Mouse (Mus musculus): ENCODE results near the gene Dcbld1. TPM values are rescaled to one million over a fixed set of nuclear protein-coding genes. Genes with fewer than 3 reads are reported as not detected.
"Not testable (repeated sequence)": the region's sequence is repeated elsewhere in the genome, so short reads cannot be mapped to it uniquely, and the experiment has no call there.

Gene Dcbld1
- polyA plus RNA-seq, 1 experiment from 2014 or later: 4.2 TPM

DNA sequence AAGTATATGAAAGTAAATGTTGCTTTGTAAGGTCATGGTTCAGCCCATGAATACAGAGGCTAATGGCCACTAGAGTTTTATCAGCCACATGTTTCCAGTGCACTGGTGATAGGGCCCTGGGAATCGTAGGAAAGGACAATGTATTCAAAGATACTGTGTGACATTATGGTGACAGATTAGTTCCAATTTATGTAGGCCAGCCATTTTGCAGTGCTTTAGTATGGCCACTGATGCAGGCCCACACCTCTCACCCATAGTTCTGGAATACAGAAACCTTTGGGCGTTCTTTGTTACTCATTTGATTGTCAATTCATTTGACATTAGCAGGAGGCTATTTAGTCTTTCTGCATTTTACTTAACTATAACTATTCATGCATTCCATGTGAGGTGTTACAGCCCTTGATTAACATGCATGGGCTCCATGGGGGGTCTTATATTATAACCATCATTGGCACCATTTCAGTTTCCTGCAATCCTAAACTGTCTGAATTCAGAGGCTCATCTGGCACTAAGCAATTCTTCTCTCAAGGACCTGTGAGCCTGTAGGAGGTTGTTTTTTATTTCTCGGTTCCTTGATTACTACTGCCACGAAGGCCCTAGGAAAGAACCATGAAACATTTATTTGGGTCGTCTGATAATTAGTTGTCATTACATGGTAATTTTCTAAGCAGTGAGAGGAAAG is 54.6 kb downstream of the Dcbld1 start:
- 62% methylated on average over 5 of the region's 5 CpGs for WGBS (ENCODE audit: insufficient replicate concordance)
- Histone ChIP-seq H3K4me1 (ENCODE audit: control insufficient read depth, low read depth, low read length) (no peaks in the 10 kb centered on the region), H3K27me3 (ENCODE audit: control insufficient read depth, insufficient read depth, low read depth, low read length) (no peaks in the 10 kb centered on the region), H3K27ac (ENCODE audit: low read length) (no peak overlapping the region), H3K9ac (ENCODE audit: low read depth, low read length) (no peak overlapping the region), H3K4me2 (ENCODE audit: low read depth, low read length) (no peak overlapping the region), H3K4me3 (ENCODE audit: low read depth, low read length) (no peak overlapping the region), H3K36me3 (ENCODE audit: control insufficient read depth, insufficient read depth) (no peaks in the 10 kb centered on the region), H3K9me3 (replicated peaks; ENCODE audit: control insufficient read depth, low read length) (no peaks in the 10 kb centered on the region)
- no peak for ATAC-seq (ENCODE audit: low read depth)

DNA sequence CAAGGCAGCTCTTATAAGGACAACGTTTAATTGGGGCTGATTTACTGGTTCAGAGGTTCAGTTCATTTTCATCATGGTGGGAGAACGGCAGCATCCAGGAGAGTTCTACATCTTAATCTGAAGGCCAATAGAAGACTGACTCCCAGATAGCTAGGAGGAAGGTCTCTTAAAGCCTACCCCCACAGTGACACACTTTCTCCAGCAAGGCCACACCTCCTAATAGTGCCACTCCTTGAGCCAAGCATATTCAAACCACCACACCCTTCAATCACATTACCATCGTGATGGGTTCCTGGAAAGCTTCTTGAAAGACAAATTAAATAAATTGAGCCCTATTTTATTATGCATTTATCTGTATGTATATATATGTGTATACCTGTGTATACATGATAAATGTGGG is 55.8 kb downstream of the Dcbld1 start:
- H3K27ac ChIP-seq (ENCODE audit: low read length): no peak overlapping the region
- H3K9ac ChIP-seq (ENCODE audit: low read depth, low read length): no peak overlapping the region
- H3K36me3 ChIP-seq (ENCODE audit: control insufficient read depth, insufficient read depth): no peaks in the 10 kb centered on the region
- no peaks in the 10 kb centered on the region for H3K9me3 ChIP-seq (replicated peaks; ENCODE audit: control insufficient read depth, low read length)
- H3K27me3 ChIP-seq (ENCODE audit: control insufficient read depth, insufficient read depth, low read depth, low read length): no peaks in the 10 kb centered on the region
- no peaks in the 10 kb centered on the region for H3K4me1 ChIP-seq (ENCODE audit: control insufficient read depth, low read depth, low read length)
- ATAC-seq (ENCODE audit: low read depth): no peak
- no peak overlapping the region for H3K4me2 ChIP-seq (ENCODE audit: low read depth, low read length)
- WGBS (ENCODE audit: insufficient replicate concordance): 60% methylated on average over 3 of the region's 3 CpGs
- H3K4me3 ChIP-seq (ENCODE audit: low read depth, low read length): no peak overlapping the region

DNA sequence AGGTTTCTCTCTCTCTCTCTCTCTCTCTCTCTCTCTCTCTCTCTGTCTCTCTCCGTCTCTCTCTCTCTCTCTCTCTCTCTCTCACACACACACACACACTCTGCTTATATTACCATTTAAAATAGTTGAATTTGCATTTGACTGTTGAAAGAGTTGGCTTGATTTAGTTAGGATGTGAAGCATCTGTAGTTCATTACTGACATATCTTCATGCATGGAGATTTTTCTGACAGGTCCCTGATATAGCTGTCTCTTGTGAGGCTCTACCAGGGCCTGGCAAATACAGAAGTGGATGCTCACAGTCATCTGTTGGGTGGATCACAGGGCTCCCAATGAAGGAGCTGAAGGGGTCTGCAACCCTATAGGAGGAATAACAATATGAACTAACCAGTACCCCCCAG is 59.0 kb downstream of the Dcbld1 start:
- H3K9ac ChIP-seq (ENCODE audit: low read depth, low read length); H3K27me3 ChIP-seq (ENCODE audit: control insufficient read depth, insufficient read depth, low read depth, low read length); H3K9me3 ChIP-seq (replicated peaks; ENCODE audit: control insufficient read depth, low read length); H3K4me2 ChIP-seq (ENCODE audit: low read depth, low read length); H3K27ac ChIP-seq (ENCODE audit: low read length); H3K4me3 ChIP-seq (ENCODE audit: low read depth, low read length); H3K4me1 ChIP-seq (ENCODE audit: control insufficient read depth, low read depth, low read length); H3K36me3 ChIP-seq (ENCODE audit: control insufficient read depth, insufficient read depth); ATAC-seq (ENCODE audit: low read depth): not testable (repeated sequence)
- 47% methylated on average over 1 of the region's 1 CpGs for WGBS (ENCODE audit: insufficient replicate concordance)

DNA sequence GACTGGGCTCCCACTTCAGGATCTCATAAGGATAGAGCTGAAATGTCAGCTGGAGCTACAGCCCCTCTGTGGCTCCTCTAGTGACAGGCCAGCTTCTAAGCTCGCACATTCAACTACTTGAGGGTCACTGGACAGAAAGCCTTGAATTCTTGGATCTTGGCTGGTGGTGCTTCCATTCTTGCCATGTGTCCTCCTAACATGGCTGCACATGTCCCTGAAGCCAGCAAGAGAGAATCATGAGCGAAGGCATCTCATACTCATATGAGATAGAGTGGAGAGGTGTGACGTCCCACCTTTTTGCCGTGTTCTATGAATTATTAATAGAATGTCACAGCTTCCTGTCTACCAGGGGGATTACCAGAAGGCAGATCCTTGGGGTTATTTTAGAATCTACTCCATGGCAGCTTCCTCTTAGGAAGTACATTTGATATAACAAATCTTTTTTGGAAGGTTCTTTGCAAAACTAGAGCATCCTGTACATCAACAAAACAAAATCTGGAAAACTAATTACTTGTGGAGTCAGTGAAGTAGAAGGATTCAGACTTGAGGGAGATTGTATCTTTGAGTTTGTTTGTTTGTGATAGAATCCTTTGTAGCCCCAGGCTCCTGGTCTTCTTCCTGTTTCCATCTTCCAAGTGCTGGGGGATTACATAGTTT is 60.6 kb downstream of the Dcbld1 start:
- no peak overlapping the region for H3K27ac ChIP-seq (ENCODE audit: low read length)
- no peaks in the 10 kb centered on the region for H3K4me1 ChIP-seq (ENCODE audit: control insufficient read depth, low read depth, low read length)
- no peak for ATAC-seq (ENCODE audit: low read depth)
- 53% methylated on average over 4 of the region's 4 CpGs for WGBS (ENCODE audit: insufficient replicate concordance)
- H3K9ac ChIP-seq (ENCODE audit: low read depth, low read length): no peak overlapping the region
- no peaks in the 10 kb centered on the region for H3K9me3 ChIP-seq (replicated peaks; ENCODE audit: control insufficient read depth, low read length)
- H3K27me3 ChIP-seq (ENCODE audit: control insufficient read depth, insufficient read depth, low read depth, low read length): no peaks in the 10 kb centered on the region
- H3K36me3 ChIP-seq (ENCODE audit: control insufficient read depth, insufficient read depth): no peaks in the 10 kb centered on the region
- no peak overlapping the region for H3K4me2 ChIP-seq (ENCODE audit: low read depth, low read length)
- no peak overlapping the region for H3K4me3 ChIP-seq (ENCODE audit: low read depth, low read length)

DNA sequence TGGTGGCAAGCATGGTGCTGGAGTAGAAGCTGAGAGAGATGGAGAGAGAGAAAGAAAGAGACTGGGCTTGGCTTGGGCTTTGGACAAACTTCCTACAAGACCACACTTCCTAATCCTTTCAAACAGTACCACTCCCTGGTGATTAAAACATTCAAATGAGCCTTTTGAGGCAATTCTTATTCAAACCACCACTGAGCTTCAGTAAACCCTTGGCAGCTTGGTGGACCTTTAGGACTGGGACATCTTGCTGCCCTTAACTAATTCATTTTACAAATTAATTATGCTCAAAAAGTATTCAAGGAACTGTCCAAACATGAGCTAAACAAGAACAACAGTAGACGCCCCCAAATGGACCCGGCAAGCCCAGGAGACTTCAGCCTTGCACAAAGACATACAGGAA is 62.5 kb downstream of the Dcbld1 start:
- Histone ChIP-seq H3K4me1 (ENCODE audit: control insufficient read depth, low read depth, low read length) (no peaks in the 10 kb centered on the region), H3K9me3 (replicated peaks; ENCODE audit: control insufficient read depth, low read length) (no peaks in the 10 kb centered on the region), H3K27me3 (ENCODE audit: control insufficient read depth, insufficient read depth, low read depth, low read length) (no peaks in the 10 kb centered on the region), H3K36me3 (ENCODE audit: control insufficient read depth, insufficient read depth) (no peaks in the 10 kb centered on the region), H3K4me2 (ENCODE audit: low read depth, low read length) (no peak overlapping the region), H3K4me3 (ENCODE audit: low read depth, low read length) (no peak overlapping the region), H3K27ac (ENCODE audit: low read length) (no peak overlapping the region), H3K9ac (ENCODE audit: low read depth, low read length) (no peak overlapping the region)
- 64% methylated on average over 2 of the region's 2 CpGs for WGBS (ENCODE audit: insufficient replicate concordance)
- ATAC-seq (ENCODE audit: low read depth): no peak

DNA sequence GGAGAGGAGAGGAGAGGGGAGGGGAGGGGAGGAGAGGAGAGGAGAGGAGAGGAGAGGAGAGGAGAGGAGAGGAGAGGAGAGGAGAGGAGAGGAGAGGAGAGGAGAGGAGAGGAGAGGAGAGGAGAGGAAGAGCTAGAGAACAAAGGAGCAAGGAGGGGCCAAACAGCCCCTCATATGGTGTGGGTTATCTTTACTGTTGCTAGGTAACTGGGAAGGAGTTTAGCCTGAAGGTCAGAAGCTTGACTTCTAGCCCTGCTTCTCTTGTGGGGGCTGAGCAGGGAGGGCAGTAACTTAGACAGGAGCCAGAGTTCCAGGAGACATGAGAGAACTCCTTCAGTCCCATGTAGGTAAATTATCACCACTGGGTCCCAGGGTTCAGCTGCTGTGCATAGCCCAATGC is 65.1 kb downstream of the Dcbld1 start:
- not testable (repeated sequence) for H3K27me3 ChIP-seq (ENCODE audit: control insufficient read depth, insufficient read depth, low read depth, low read length); ATAC-seq (ENCODE audit: low read depth); H3K4me1 ChIP-seq (ENCODE audit: control insufficient read depth, low read depth, low read length); H3K36me3 ChIP-seq (ENCODE audit: control insufficient read depth, insufficient read depth); H3K9ac ChIP-seq (ENCODE audit: low read depth, low read length); H3K4me3 ChIP-seq (ENCODE audit: low read depth, low read length); H3K27ac ChIP-seq (ENCODE audit: low read length); H3K9me3 ChIP-seq (replicated peaks; ENCODE audit: control insufficient read depth, low read length); H3K4me2 ChIP-seq (ENCODE audit: low read depth, low read length)

DNA sequence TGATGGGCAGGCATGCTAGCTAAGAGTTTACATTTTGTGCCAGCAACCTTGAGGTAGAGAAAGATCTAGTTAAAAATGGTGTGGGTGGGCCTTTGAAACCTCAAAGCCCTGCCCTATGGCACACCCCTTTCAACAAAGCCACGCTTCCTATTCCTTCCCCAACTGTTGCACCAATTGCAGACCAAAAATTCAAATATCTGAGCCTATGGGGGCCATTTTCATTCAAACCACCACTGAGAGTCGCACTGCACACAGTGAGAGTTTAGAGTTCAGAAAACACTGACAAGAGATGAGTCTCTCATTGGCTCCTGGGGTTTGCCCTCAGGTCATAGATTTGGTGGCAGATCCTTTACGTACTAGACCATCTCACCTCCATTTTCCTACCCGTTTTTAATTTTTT is 68.3 kb downstream of the Dcbld1 start:
- Histone ChIP-seq H3K36me3 (ENCODE audit: control insufficient read depth, insufficient read depth) (no peaks in the 10 kb centered on the region), H3K4me1 (ENCODE audit: control insufficient read depth, low read depth, low read length) (no peaks in the 10 kb centered on the region), H3K9ac (ENCODE audit: low read depth, low read length) (no peak overlapping the region), H3K27ac (ENCODE audit: low read length) (no peak overlapping the region), H3K27me3 (ENCODE audit: control insufficient read depth, insufficient read depth, low read depth, low read length) (no peaks in the 10 kb centered on the region), H3K4me3 (ENCODE audit: low read depth, low read length) (no peak overlapping the region), H3K9me3 (replicated peaks; ENCODE audit: control insufficient read depth, low read length) (no peaks in the 10 kb centered on the region), H3K4me2 (ENCODE audit: low read depth, low read length) (no peak overlapping the region)
- no peak for ATAC-seq (ENCODE audit: low read depth)
- WGBS (ENCODE audit: insufficient replicate concordance): 71% methylated on average over 4 of the region's 4 CpGs

DNA sequence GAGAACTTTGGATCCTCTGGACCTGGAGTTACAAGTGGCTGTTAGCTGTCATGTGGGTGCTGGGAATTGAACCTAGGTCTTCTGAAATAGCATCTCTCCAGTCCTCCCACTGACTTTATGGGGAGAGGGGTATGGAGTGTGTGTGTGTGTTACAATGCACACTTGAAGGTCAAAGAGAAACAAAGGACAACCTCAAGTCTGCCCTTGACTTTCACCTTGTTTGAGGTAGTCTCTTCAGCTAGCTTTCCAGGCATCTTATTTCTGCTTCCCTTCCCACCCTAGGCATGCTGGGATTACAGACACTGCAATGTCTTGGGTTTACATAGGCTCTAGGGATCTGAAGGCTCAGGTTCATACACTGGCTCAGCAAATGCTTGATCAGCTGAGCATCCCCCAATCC is 68.9 kb downstream of the Dcbld1 start:
- Histone ChIP-seq H3K36me3 (ENCODE audit: control insufficient read depth, insufficient read depth) (no peaks in the 10 kb centered on the region), H3K27me3 (ENCODE audit: control insufficient read depth, insufficient read depth, low read depth, low read length) (no peaks in the 10 kb centered on the region), H3K9me3 (replicated peaks; ENCODE audit: control insufficient read depth, low read length) (no peaks in the 10 kb centered on the region), H3K4me2 (ENCODE audit: low read depth, low read length) (no peak overlapping the region), H3K4me3 (ENCODE audit: low read depth, low read length) (no peak overlapping the region), H3K9ac (ENCODE audit: low read depth, low read length) (no peak overlapping the region), H3K27ac (ENCODE audit: low read length) (no peak overlapping the region), H3K4me1 (ENCODE audit: control insufficient read depth, low read depth, low read length) (no peaks in the 10 kb centered on the region)
- ATAC-seq (ENCODE audit: low read depth): no peak

DNA sequence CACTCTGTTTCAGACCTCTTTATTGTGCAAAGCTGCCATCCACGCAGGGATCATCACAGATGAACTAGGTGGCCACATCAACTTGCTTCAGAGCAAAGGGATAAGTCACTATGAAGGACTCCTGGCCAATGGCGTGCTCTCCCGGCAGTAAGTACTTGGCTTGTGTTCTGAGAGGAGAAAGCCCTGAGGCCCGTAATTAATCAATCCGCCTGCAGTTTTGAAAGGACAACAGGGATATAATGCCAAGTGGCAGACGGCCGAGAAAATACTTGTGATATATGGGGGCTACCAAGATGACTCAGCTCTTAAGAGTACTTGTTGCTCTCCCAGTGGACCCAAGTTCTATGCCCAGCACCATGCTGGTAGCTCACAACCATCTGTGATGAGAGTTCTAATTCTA is 71.2 kb downstream of the Dcbld1 start:
- no peaks in the 10 kb centered on the region for H3K36me3 ChIP-seq (ENCODE audit: control insufficient read depth, insufficient read depth)
- 79% methylated on average over 7 of the region's 7 CpGs for WGBS (ENCODE audit: insufficient replicate concordance)
- no peaks in the 10 kb centered on the region for H3K27me3 ChIP-seq (ENCODE audit: control insufficient read depth, insufficient read depth, low read depth, low read length)
- no peak overlapping the region for H3K4me3 ChIP-seq (ENCODE audit: low read depth, low read length)
- no peak overlapping the region for H3K27ac ChIP-seq (ENCODE audit: low read length)
- H3K9ac ChIP-seq (ENCODE audit: low read depth, low read length): no peak overlapping the region
- no peaks in the 10 kb centered on the region for H3K4me1 ChIP-seq (ENCODE audit: control insufficient read depth, low read depth, low read length)
- no peak overlapping the region for H3K4me2 ChIP-seq (ENCODE audit: low read depth, low read length)
- ATAC-seq (ENCODE audit: low read depth): no peak
- no peaks in the 10 kb centered on the region for H3K9me3 ChIP-seq (replicated peaks; ENCODE audit: control insufficient read depth, low read length)

All from liver, embryonic 16.5 days (tissue).